9 mouse cellular contexts compared by ENCODE assay signal in genomic region chr7:51621694-51622145, GRCm38 (mm10). TPM values are rescaled to one million over a fixed set of nuclear protein-coding genes. Genes with fewer than 3 reads are reported as not detected.
DNase-seq lines count a peak whose midpoint lies in the region; ATAC-seq and TF ChIP-seq lines count a peak whose summit lies in the region.
"Had no signal": no experiment of that assay in that cellular context is flagged by ENCODE, and none has a peak within 500 bp of the region (broad histone marks: within the 10 kb centered on the region; RNA-seq: fewer than 3 reads in every experiment).

Gene Slc17a6, plus strand, starts transcription at chr7:51622006.

- no peaks in the 10 kb centered on the region for H3K4me1 ChIP-seq in heart, adult 2 months (ENCODE audit: control insufficient read depth, insufficient read depth, low read length)
- no peaks in the 10 kb centered on the region for H3K4me1 ChIP-seq in heart, embryonic 11.5 days (ENCODE audit: control insufficient read depth, insufficient read depth, low read length)
- H3K4me1 ChIP-seq in embryonic facial prominence, embryonic 15.5 days = 0 out of 2 replicates have a peak, but pooled peaks cover 4% of the 10 kb centered on the region
- H3K4me1 ChIP-seq in heart, postnatal 0 days (ENCODE audit: control insufficient read depth, insufficient read depth) = no peaks in the 10 kb centered on the region

- peaks cover 7% of the 10 kb centered on the region for H3K27me3 ChIP-seq in heart, adult 2 months (ENCODE audit: control insufficient read depth, insufficient read depth, low read length)
- peaks cover 48% of the 10 kb centered on the region for H3K27me3 ChIP-seq in heart, embryonic 11.5 days (ENCODE audit: control insufficient read depth, insufficient read depth, low read length)
- peaks cover 57% of the 10 kb centered on the region for H3K27me3 ChIP-seq in embryonic facial prominence, embryonic 15.5 days
- H3K27me3 ChIP-seq in heart, postnatal 0 days (ENCODE audit: control insufficient read depth, insufficient read depth, low read length) = peaks cover 51% of the 10 kb centered on the region

- peak; percentile 9 to 31 for DNase-seq in heart, adult 2 months
- peak; percentile 51 for DNase-seq in c-Kit-positive CD71-negative TER-119-negative erythroid progenitor cells, embryonic 14.5 days (ENCODE audit: low read depth)
- peak; percentile 53 for DNase-seq in heart, postnatal 0 days (ENCODE audit: low spot score)
- DNase-seq in kidney, postnatal 4 days = peak; percentile 87 to 88
- peak; percentile 5 for DNase-seq in lung, postnatal 36 days
- peak; percentile 38 for DNase-seq in right cerebral cortex, postnatal 14 days

- TF ChIP-seq CTCF in heart, adult 2 months (IDR thresholded peaks at IDR 0.05) = no peak
- TF ChIP-seq CTCF in heart, postnatal 0 days (IDR thresholded peaks at IDR 0.05; ENCODE audit: low read depth) = no peak

- no peak within 1 kb of the TSS for H3K27ac ChIP-seq in heart, adult 2 months
- H3K27ac ChIP-seq in heart, embryonic 11.5 days (ENCODE audit: low read depth, low read length) = no peak within 1 kb of the TSS
- no peak within 1 kb of the TSS for H3K27ac ChIP-seq in embryonic facial prominence, embryonic 15.5 days (replicated peaks)
- H3K27ac ChIP-seq in heart, postnatal 0 days (ENCODE audit: low read depth) = no peak within 1 kb of the TSS

- no peaks in the 10 kb centered on the region for H3K79me2 ChIP-seq in heart, adult 2 months (replicated peaks; ENCODE audit: control insufficient read depth, insufficient read depth, low read length)

- no peak for TF ChIP-seq POLR2A in heart, adult 2 months (IDR thresholded peaks at IDR 0.05; ENCODE audit: insufficient read depth, low read depth, low read length)

- no peaks in the 10 kb centered on the region for H3K9me3 ChIP-seq in heart, embryonic 11.5 days (replicated peaks; ENCODE audit: control insufficient read depth, low read length)
- H3K9me3 ChIP-seq in embryonic facial prominence, embryonic 15.5 days (replicated peaks) = no peaks in the 10 kb centered on the region
- no peaks in the 10 kb centered on the region for H3K9me3 ChIP-seq in heart, postnatal 0 days (replicated peaks; ENCODE audit: control insufficient read depth, low read length)

- 2% methylated on average over 23 of the region's 23 CpGs for WGBS in heart, adult 2 months
- under 1% methylated on average over 23 of the region's 23 CpGs for WGBS in heart, embryonic 11.5 days (ENCODE audit: insufficient replicate concordance)
- under 1% methylated on average over 23 of the region's 23 CpGs for WGBS in embryonic facial prominence, embryonic 15.5 days
- under 1% methylated on average over 23 of the region's 23 CpGs for WGBS in heart, postnatal 0 days

- no peak within 1 kb of the TSS for H3K4me3 ChIP-seq in heart, adult 2 months
- no peak within 1 kb of the TSS for H3K4me3 ChIP-seq in heart, embryonic 11.5 days (ENCODE audit: low read depth, low read length)
- H3K4me3 ChIP-seq in embryonic facial prominence, embryonic 15.5 days (replicated peaks) = no peak within 1 kb of the TSS
- no peak within 1 kb of the TSS for H3K4me3 ChIP-seq in heart, postnatal 0 days (ENCODE audit: low read depth, low read length)

- intact Hi-C loops in heart, adult 2 months (cut with DNase I) = no loop called here

- no peak within 1 kb of the TSS for H3K9ac ChIP-seq in heart, adult 2 months (ENCODE audit: low read depth, low read length)
- no peak within 1 kb of the TSS for H3K9ac ChIP-seq in heart, embryonic 11.5 days (ENCODE audit: low read depth, low read length)
- H3K9ac ChIP-seq in embryonic facial prominence, embryonic 15.5 days = no peak within 1 kb of the TSS
- H3K9ac ChIP-seq in heart, postnatal 0 days (replicated peaks; ENCODE audit: low read depth, low read length) = no peak within 1 kb of the TSS

- TF ChIP-seq EP300 in heart, adult 2 months (IDR thresholded peaks at IDR 0.05; ENCODE audit: insufficient read depth, low read depth, low read length) = no peak
- no peak for TF ChIP-seq EP300 in heart, postnatal 0 days (IDR thresholded peaks at IDR 0.05; ENCODE audit: low read depth)

- H3K36me3 ChIP-seq in heart, adult 2 months (ENCODE audit: control insufficient read depth, insufficient read depth, low read length) = no peaks in the 10 kb centered on the region
- no peaks in the 10 kb centered on the region for H3K36me3 ChIP-seq in heart, embryonic 11.5 days (ENCODE audit: control insufficient read depth, insufficient read depth, low read length)
- H3K36me3 ChIP-seq in embryonic facial prominence, embryonic 15.5 days = no peaks in the 10 kb centered on the region
- H3K36me3 ChIP-seq in heart, postnatal 0 days (replicated peaks; ENCODE audit: control insufficient read depth, insufficient read depth, low read length) = no peaks in the 10 kb centered on the region

- no peak for ATAC-seq in heart, embryonic 11.5 days (replicated peaks; ENCODE audit: insufficient number of reproducible peaks, low FRiP score, low TSS enrichment)
- ATAC-seq in embryonic facial prominence, embryonic 15.5 days (ENCODE audit: insufficient number of reproducible peaks, low FRiP score, low TSS enrichment, low read depth) = peak; percentile 63; the same call in 1 of the 2 replicates
- ATAC-seq in heart, postnatal 0 days (ENCODE audit: insufficient read depth, low read depth) = no peak

- no peak within 1 kb of the TSS for H3K4me2 ChIP-seq in heart, embryonic 11.5 days
- H3K4me2 ChIP-seq in embryonic facial prominence, embryonic 15.5 days (replicated peaks) = no peak within 1 kb of the TSS
- no peak within 1 kb of the TSS for H3K4me2 ChIP-seq in heart, postnatal 0 days (ENCODE audit: low read depth, low read length)

RNA-seq across cellular contexts. Expression of gene Slc17a6, which starts in this region (rescaled TPM):
- total RNA-seq in heart, adult 2 months (2021) = not detected
- polyA plus RNA-seq in heart, adult 2 months (2012; rRNA removed) = not detected in 2 replicates
- polyA plus RNA-seq in heart, embryonic 11.5 days (2014; fragmentation: Nextera tagmentation; extraction: Ambion mirVana) = not detected in 2 replicates
- 1.1 and 2.1 TPM in 2 replicates for polyA plus RNA-seq in embryonic facial prominence, embryonic 15.5 days (2015; fragmentation: Nextera tagmentation; extraction: Ambion mirVana)
- 1.1 TPM in 1 of 2 replicates, not detected in the other for total RNA-seq in heart, postnatal 0 days (2014; rRNA removed; ENCODE audit: low replicate concordance)
- polyA plus RNA-seq in heart, postnatal 0 days (2015; fragmentation: Nextera tagmentation; extraction: Ambion mirVana) = not detected in 2 replicates
- polyA plus RNA-seq: liver, embryonic 16.5 days had no signal

Comparison
In these comparisons a context has a peak if more than half of its experiments do, and no peak if none do; other contexts are left out.
1. Peak in DNase-seq in heart, adult 2 months; RNA of the gene not detected or under 1 TPM.
2. DNase-seq: peak in every context shown above with its lines; median percentile 88 in kidney, postnatal 4 days; 53 in heart, postnatal 0 days; 51 in c-Kit-positive CD71-negative TER-119-negative erythroid progenitor cells, embryonic 14.5 days; 38 in right cerebral cortex, postnatal 14 days; 20 in heart, adult 2 months; 5 in lung, postnatal 36 days.